Mouse (Mus musculus) right cerebral cortex, adult 18-20 months (tissue): Measurements from ENCODE around the gene Gm33543.

Experiments used
- DNase-seq: peaks from one replicate; pipeline ENCODE4 v3.0.0; 2022; ENCODE audit warnings: mixed read lengths

Gm33543 gene

GRCm38 (mm10) chr10:95774856-95775255, 67.9 kb downstream of the Gm33543 start:
- DNase-seq, result no peak

GRCm38 (mm10) chr10:95774001-95774628, 68.6 kb downstream of the Gm33543 start:
- no peak for DNase-seq
